Mouse (Mus musculus): Measurements from ENCODE around the gene Loxl4. TPM values are rescaled to one million over a fixed set of nuclear protein-coding genes. Genes with fewer than 3 reads are reported as not detected.

Loxl4 gene
- polyA plus RNA-seq, 1 experiment from 2014 or later, result 0.13 TPM

- H3K4me1 ChIP-seq (replicated peaks; ENCODE audit: control insufficient read depth, insufficient read depth, low read length), result no peaks in the 10 kb centered on the region
- 91% methylated on average over 13 of the region's 13 CpGs for WGBS
- H3K9me3 ChIP-seq (ENCODE audit: control insufficient read depth, low read length), result no peaks in the 10 kb centered on the region
Measured at GRCm38 (mm10) chr19:42582811-42583370, 29.7 kb downstream of the Loxl4 start.

DNA sequence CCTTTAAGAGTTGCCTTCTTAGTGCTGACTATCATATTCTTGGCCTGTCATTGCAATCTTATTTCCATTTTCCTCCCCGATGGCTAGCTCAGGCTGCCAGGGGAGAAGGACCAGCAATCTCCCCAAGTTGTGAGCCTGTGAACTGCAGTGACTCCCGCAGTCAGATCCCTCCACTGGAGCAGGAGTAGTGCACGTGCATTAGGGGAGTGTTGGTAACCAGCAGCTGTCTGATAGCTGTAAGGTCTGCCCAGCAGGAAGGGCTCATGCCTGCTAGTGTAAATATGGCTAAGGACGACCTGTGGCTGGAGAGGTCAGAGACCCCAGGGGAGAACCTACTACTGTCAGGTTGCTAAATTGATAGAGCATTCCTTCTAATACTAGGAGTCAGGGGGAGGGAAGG lies 31.9 kb downstream of the Loxl4 start:
- no peak overlapping the region for H3K9ac ChIP-seq
- no peaks in the 10 kb centered on the region for H3K9me3 ChIP-seq (ENCODE audit: control insufficient read depth, low read length)
- no peak for DNase-seq (ENCODE audit: low spot score)
- WGBS, result 43% methylated on average over 4 of the region's 4 CpGs
- no peaks in the 10 kb centered on the region for H3K4me1 ChIP-seq (replicated peaks; ENCODE audit: control insufficient read depth, insufficient read depth, low read length)
- no peak overlapping the region for H3K4me3 ChIP-seq (replicated peaks; ENCODE audit: low read length)
- peaks cover 3% of the 10 kb centered on the region; the same call in 1 of the 2 replicates for H3K36me3 ChIP-seq (replicated peaks; ENCODE audit: control insufficient read depth, insufficient read depth)
- H3K4me2 ChIP-seq (replicated peaks), result no peak overlapping the region
- no peak overlapping the region for H3K27ac ChIP-seq
- no peak for ATAC-seq (ENCODE audit: low FRiP score)
- H3K27me3 ChIP-seq (ENCODE audit: control insufficient read depth, insufficient read depth, low read length), result no peaks in the 10 kb centered on the region

More at GRCm38 (mm10) chr19:42582811-42583370, 29.7 kb downstream of the Loxl4 start:
- H3K27me3 ChIP-seq (ENCODE audit: control insufficient read depth, insufficient read depth, low read length), result no peaks in the 10 kb centered on the region
- no peak overlapping the region for H3K4me3 ChIP-seq (replicated peaks; ENCODE audit: low read length)
- no peak overlapping the region for H3K27ac ChIP-seq
- ATAC-seq (ENCODE audit: low FRiP score) (no peak), DNase-seq (ENCODE audit: low spot score) (no peak)
- H3K4me2 ChIP-seq (replicated peaks), result no peak overlapping the region
- peaks cover 6% of the 10 kb centered on the region; the same call in 1 of the 2 replicates for H3K36me3 ChIP-seq (replicated peaks; ENCODE audit: control insufficient read depth, insufficient read depth)
- no peak overlapping the region for H3K9ac ChIP-seq

- H3K9me3 ChIP-seq (ENCODE audit: control insufficient read depth, low read length), result no peaks in the 10 kb centered on the region
- H3K27me3 ChIP-seq (ENCODE audit: control insufficient read depth, insufficient read depth, low read length), result no peaks in the 10 kb centered on the region
- ATAC-seq (ENCODE audit: low FRiP score) (no peak), DNase-seq (ENCODE audit: low spot score) (no peak)
- WGBS, result 91% methylated on average over 4 of the region's 4 CpGs
- no peak overlapping the region for H3K4me2 ChIP-seq (replicated peaks)
- 0 out of 2 replicates have a peak, but pooled peaks cover 2% of the 10 kb centered on the region for H3K36me3 ChIP-seq (replicated peaks; ENCODE audit: control insufficient read depth, insufficient read depth)
- no peak overlapping the region for H3K9ac ChIP-seq
- no peaks in the 10 kb centered on the region for H3K4me1 ChIP-seq (replicated peaks; ENCODE audit: control insufficient read depth, insufficient read depth, low read length)
- H3K27ac ChIP-seq, result no peak overlapping the region
- H3K4me3 ChIP-seq (replicated peaks; ENCODE audit: low read length), result no peak overlapping the region
Measured at GRCm38 (mm10) chr19:42578631-42579030, 34.0 kb downstream of the Loxl4 start.

- Histone ChIP-seq H3K4me2 (replicated peaks) (no peak overlapping the region), H3K27me3 (ENCODE audit: control insufficient read depth, insufficient read depth, low read length) (no peaks in the 10 kb centered on the region), H3K27ac (no peak overlapping the region), H3K4me3 (replicated peaks; ENCODE audit: low read length) (no peak overlapping the region), H3K9ac (no peak overlapping the region), H3K4me1 (replicated peaks; ENCODE audit: control insufficient read depth, insufficient read depth, low read length) (no peaks in the 10 kb centered on the region), H3K36me3 (replicated peaks; ENCODE audit: control insufficient read depth, insufficient read depth) (no peaks in the 10 kb centered on the region), H3K9me3 (ENCODE audit: control insufficient read depth, low read length) (no peaks in the 10 kb centered on the region)
- ATAC-seq (ENCODE audit: low FRiP score), result no peak
- no peak for DNase-seq (ENCODE audit: low spot score)
- 100% methylated on average over 1 of the region's 1 CpGs for WGBS
Measured at GRCm38 (mm10) chr19:42576856-42577255, 35.8 kb downstream of the Loxl4 start.

DNA sequence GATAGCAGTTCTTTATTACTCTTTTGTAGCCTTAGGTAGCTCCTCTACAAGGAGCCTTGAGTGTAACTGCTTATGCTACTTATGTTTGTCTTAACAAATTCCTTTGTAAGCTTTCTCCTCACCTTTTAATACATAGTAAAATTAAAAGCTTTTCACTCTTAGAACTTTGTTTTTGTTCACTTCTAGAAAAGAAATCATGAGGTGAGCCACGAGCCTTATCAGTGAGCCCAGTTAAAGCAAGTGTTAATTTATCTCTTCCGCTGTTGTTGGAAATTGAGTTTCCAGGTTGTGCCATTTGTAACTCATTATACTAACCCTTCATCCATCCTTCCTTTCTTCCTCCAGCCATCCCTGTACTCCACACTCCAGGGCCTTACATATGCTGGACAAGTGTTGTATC lies 37.3 kb downstream of the Loxl4 start:
- H3K4me1 ChIP-seq (replicated peaks; ENCODE audit: control insufficient read depth, insufficient read depth, low read length), result no peaks in the 10 kb centered on the region
- H3K4me2 ChIP-seq (replicated peaks), result no peak overlapping the region
- H3K9ac ChIP-seq, result no peak overlapping the region
- H3K36me3 ChIP-seq (replicated peaks; ENCODE audit: control insufficient read depth, insufficient read depth), result no peaks in the 10 kb centered on the region
- no peak for DNase-seq (ENCODE audit: low spot score)
- H3K4me3 ChIP-seq (replicated peaks; ENCODE audit: low read length), result no peak overlapping the region
- 96% methylated on average over 2 of the region's 2 CpGs for WGBS
- no peak for ATAC-seq (ENCODE audit: low FRiP score)
- no peaks in the 10 kb centered on the region for H3K27me3 ChIP-seq (ENCODE audit: control insufficient read depth, insufficient read depth, low read length)
- H3K27ac ChIP-seq, result no peak overlapping the region
- no peaks in the 10 kb centered on the region for H3K9me3 ChIP-seq (ENCODE audit: control insufficient read depth, low read length)

DNA sequence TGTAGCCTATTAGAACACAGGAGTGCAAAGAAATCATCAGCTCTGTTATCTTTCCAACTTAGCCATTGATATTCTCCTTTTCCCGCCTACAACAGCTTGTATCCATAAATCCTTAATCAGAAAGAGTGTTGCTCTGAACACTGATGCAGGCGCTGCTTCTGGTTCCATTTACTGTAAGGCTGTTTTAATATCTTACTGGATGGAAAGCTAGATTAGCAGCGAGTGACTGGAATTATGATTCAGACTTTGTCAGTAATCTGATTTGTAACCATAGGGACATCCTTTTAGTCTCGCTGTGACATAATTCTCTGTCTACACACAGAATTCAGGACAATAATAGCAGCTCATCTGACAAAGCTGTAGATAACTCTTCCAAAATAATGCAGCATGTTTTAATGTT lies 41.3 kb downstream of the Loxl4 start:
- H3K36me3 ChIP-seq (replicated peaks; ENCODE audit: control insufficient read depth, insufficient read depth), result no peaks in the 10 kb centered on the region
- DNase-seq (ENCODE audit: low spot score), result no peak
- no peaks in the 10 kb centered on the region for H3K4me1 ChIP-seq (replicated peaks; ENCODE audit: control insufficient read depth, insufficient read depth, low read length)
- peak overlapping the region; percentile 35; the same call in 1 of the 2 replicates for H3K27ac ChIP-seq
- no peaks in the 10 kb centered on the region for H3K9me3 ChIP-seq (ENCODE audit: control insufficient read depth, low read length)
- no peak for ATAC-seq (ENCODE audit: low FRiP score)
- H3K4me3 ChIP-seq (replicated peaks; ENCODE audit: low read length), result no peak overlapping the region
- 61% methylated on average over 4 of the region's 4 CpGs for WGBS
- H3K4me2 ChIP-seq (replicated peaks), result no peak overlapping the region
- H3K27me3 ChIP-seq (ENCODE audit: control insufficient read depth, insufficient read depth, low read length), result no peaks in the 10 kb centered on the region
- H3K9ac ChIP-seq, result no peak overlapping the region

DNA sequence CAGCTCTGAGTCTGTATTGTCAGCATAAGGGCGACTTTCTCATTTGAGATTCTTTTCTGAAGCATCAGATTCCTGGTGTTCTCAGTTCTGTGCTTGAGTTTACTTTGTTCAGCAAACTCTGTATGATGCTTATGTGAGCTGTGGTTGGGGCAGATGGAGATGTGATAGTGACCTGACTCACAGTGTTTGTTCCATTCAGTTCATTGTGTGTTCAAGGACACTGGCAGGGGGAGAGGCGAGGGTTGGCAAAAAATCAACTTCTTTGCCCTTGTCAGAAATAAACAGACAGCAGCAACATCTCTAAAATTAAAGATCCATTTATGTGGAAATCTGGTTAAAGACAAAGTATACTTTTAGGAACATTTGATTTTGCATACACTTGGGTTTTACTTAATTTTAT lies 43.5 kb downstream of the Loxl4 start:
- Histone ChIP-seq H3K27me3 (ENCODE audit: control insufficient read depth, insufficient read depth, low read length) (no peaks in the 10 kb centered on the region), H3K36me3 (replicated peaks; ENCODE audit: control insufficient read depth, insufficient read depth) (no peaks in the 10 kb centered on the region), H3K4me1 (replicated peaks; ENCODE audit: control insufficient read depth, insufficient read depth, low read length) (no peaks in the 10 kb centered on the region), H3K4me3 (replicated peaks; ENCODE audit: low read length) (no peak overlapping the region), H3K27ac (no peak overlapping the region), H3K4me2 (replicated peaks) (no peak overlapping the region), H3K9ac (no peak overlapping the region), H3K9me3 (ENCODE audit: control insufficient read depth, low read length) (no peaks in the 10 kb centered on the region)
- 79% methylated on average over 2 of the region's 2 CpGs for WGBS
- DNase-seq (ENCODE audit: low spot score), result no peak
- no peak for ATAC-seq (ENCODE audit: low FRiP score)

GRCm38 (mm10) chr19:42567020-42567419 lies 45.6 kb downstream of the Loxl4 start:
- Histone ChIP-seq H3K27me3 (ENCODE audit: control insufficient read depth, insufficient read depth, low read length) (no peaks in the 10 kb centered on the region), H3K9me3 (ENCODE audit: control insufficient read depth, low read length) (no peaks in the 10 kb centered on the region), H3K36me3 (replicated peaks; ENCODE audit: control insufficient read depth, insufficient read depth) (peaks cover 11% of the 10 kb centered on the region; the same call in 1 of the 2 replicates), H3K27ac (no peak overlapping the region), H3K9ac (no peak overlapping the region), H3K4me3 (replicated peaks; ENCODE audit: low read length) (no peak overlapping the region), H3K4me1 (replicated peaks; ENCODE audit: control insufficient read depth, insufficient read depth, low read length) (no peaks in the 10 kb centered on the region), H3K4me2 (replicated peaks) (no peak overlapping the region)
- DNase-seq (ENCODE audit: low spot score), result no peak
- no peak for ATAC-seq (ENCODE audit: low FRiP score)

DNA sequence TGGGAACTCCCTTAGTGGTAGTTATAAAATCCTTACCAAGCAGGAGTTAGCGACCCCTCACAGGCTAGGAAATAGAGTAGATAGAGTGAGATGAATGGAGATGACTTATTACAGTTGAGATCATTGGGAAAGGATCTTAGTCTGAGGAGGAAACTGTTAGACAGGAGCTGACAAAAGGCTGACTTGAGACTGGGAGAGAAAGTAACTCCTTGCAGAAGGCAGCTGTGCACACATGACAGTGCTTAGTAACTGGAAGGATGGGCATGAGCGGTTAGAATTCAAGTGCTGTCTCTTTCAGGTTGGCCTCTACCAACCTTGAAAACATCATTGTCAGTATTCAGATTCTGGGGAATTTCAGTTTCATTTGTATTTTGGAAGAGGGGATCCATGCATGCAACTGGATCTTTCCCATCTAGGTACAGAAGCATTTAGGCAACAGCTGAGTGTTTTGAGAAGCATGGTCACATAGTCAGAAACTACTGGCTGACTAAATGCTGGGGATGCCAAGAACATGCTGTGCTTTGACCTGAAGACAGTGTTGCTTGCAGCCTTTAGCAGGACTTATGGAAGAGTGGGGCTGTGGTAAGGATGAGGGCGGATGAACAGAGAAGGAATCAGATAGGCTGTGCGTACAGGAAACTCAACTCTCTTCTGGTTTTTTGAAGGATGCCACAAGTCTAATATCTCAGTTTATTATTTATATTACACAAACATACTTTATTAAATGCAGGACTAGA lies 46.2 kb downstream of the Loxl4 start:
- H3K4me3 ChIP-seq (replicated peaks; ENCODE audit: low read length), result no peak overlapping the region
- no peak for ATAC-seq (ENCODE audit: low FRiP score)

More for the DNA sequence above, 46.2 kb downstream of the Loxl4 start:
- no peaks in the 10 kb centered on the region for H3K9me3 ChIP-seq (ENCODE audit: control insufficient read depth, low read length)
- no peak overlapping the region for H3K27ac ChIP-seq
- H3K9ac ChIP-seq, result no peak overlapping the region
- H3K27me3 ChIP-seq (ENCODE audit: control insufficient read depth, insufficient read depth, low read length), result no peaks in the 10 kb centered on the region
- H3K4me2 ChIP-seq (replicated peaks), result no peak overlapping the region
- H3K4me1 ChIP-seq (replicated peaks; ENCODE audit: control insufficient read depth, insufficient read depth, low read length), result no peaks in the 10 kb centered on the region
- DNase-seq (ENCODE audit: low spot score), result no peak
- 95% methylated on average over 4 of the region's 4 CpGs for WGBS
- peaks cover 11% of the 10 kb centered on the region; the same call in 1 of the 2 replicates for H3K36me3 ChIP-seq (replicated peaks; ENCODE audit: control insufficient read depth, insufficient read depth)
